Mouse (Mus musculus) kidney, adult 2 months (tissue): ENCODE measurements around the gene Syt3.

Experiments
- CTCF ChIP-seq: fragments of 200-500 bp; conservative IDR thresholded peaks from 2 replicates; pipeline ENCODE4 v1.5.1; 2011; ENCODE audit warnings: low read depth, mild to moderate bottlenecking, control low read depth, low read length, moderate library complexity, mixed read lengths; ENCODE audit not compliant: insufficient read depth, insufficient read length
- POLR2A ChIP-seq: fragments of 200-500 bp; IDR thresholded peaks from one replicate; pipeline ENCODE4 v1.6.1; 2011; ENCODE audit warnings: low read depth, low read length, control low read depth

DNA sequence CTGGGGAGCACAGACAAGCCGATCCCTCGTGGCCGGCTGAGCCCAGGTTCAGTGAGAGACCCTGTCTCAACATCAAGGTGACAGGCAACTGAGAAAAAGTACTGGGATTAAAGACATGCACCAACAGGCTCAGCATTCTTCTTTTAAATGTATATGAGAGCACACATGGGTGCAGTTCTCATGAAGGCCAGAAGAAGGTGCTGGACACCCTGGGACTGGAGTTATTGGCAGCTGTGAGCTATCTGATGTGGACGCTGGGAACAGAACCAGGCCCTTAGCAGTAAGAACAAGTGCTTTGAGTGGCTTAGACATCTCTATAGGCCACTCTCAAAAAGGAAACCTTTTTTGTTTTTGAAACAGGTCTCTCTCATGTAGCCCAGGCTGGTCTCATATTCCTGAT lies 27.2 kb downstream of the Syt3 start:
- TF ChIP-seq CTCF (no peak), POLR2A (no peak)
